Mouse (Mus musculus) regulatory T cell (primary cell): ENCODE measurements around the gene Arvcf.

Experiments used
- in situ Hi-C: fragments of 300-600 bp; cut with MboI, MseI; formaldehyde crosslinking; loops from one replicate; pipeline ENCODE4 v1.15.1; 2025; ENCODE audit warnings: high pct_unique_total_duplicates

The Arvcf gene

GRCm38 (mm10) chr16:18347931-18348600 lies at the start of gene Arvcf, which contains the start of gene Tango2:
Arvcf (plus strand) TSS chr16:18348182.
Tango2 (minus strand) TSS chr16:18348103.
- in situ Hi-C loops = no loop called here

GRCm38 (mm10) chr16:18308159-18308558 lies 39.8 kb upstream of the Arvcf start:
- in situ Hi-C loops = no loop called here

DNA sequence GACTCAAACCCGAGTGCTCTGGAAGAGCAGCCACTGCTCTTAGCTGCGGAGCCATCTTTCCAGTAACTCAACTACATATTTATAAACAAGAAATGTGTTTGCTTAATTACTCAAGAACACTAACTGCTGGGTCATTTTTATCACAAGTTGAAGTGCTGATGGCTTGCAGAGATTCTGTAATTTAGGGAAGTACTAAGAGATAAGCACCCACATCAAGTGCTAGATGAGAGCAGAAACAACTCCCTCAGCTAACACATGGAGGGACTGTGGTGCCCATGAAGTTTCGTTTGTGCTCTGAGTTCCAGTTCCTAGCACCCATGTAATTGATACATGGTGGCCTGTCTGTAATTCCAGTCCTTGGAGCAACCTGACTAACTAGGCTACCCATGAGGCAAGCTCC lies 29.0 kb upstream of the Arvcf start:
- in situ Hi-C loops = no loop called here

- in situ Hi-C loops = no loop called here
Observed at GRCm38 (mm10) chr16:18321443-18321842, 26.5 kb upstream of the Arvcf start.

GRCm38 (mm10) chr16:18323460-18323859 lies 24.5 kb upstream of the Arvcf start:
- in situ Hi-C loops = no loop called here

GRCm38 (mm10) chr16:18324031-18324430 lies 24.0 kb upstream of the Arvcf start:
- in situ Hi-C loops = no loop called here

- in situ Hi-C loops = no loop called here
Observed at GRCm38 (mm10) chr16:18325741-18326140, 22.2 kb upstream of the Arvcf start.

DNA sequence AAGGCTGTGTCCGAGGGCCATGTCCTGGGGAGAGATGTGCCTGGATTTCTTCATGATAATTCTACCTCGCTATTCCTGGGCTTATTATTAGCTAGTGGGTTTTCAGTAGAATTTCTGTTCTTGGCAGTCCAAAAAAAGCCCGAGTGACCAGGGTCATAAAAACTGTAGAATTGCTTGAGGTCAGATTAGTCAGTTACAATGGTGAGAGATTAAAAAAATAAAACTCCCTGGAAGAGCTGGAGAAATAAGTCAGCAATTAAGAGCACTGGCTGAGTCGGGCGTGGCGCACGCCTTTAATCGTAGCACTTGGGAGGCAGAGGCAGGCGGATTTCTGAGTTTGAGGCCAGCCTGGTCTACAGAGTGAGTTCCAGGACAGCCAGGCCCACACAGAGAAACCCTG lies 20.0 kb upstream of the Arvcf start:
- in situ Hi-C loops = no loop called here

- in situ Hi-C loops = no loop called here
Observed at GRCm38 (mm10) chr16:18328524-18328923, 19.5 kb upstream of the Arvcf start.

DNA sequence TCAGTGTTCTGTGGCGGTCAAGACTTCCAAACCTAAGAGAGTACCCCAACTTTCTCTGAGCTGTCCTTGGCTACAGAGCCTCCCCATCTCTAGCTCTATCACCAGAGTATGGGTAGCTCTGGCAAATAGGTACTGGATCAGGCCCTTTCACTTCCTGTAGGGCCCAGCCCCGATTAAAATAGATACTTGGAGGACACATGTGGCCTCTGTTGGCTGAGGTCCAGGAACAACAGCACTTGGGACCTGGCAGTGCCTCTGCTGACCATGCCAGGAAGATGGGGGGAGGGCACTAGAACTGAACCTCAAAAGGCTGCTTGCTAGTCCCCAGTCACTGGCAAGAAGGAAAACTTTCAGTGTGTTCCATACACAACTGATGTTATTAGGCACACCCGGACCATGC lies 14.0 kb upstream of the Arvcf start:
- in situ Hi-C loops = no loop called here

- in situ Hi-C loops = no loop called here
Observed at GRCm38 (mm10) chr16:18335981-18336380, 12.0 kb upstream of the Arvcf start.

GRCm38 (mm10) chr16:18337261-18337660 lies 10.7 kb upstream of the Arvcf start:
- in situ Hi-C loops = no loop called here

- in situ Hi-C loops = no loop called here
Observed at GRCm38 (mm10) chr16:18339866-18340265, 8.1 kb upstream of the Arvcf start.

- in situ Hi-C loops = no loop called here
Observed at GRCm38 (mm10) chr16:18341605-18342004, 6.4 kb upstream of the Arvcf start.

- in situ Hi-C loops = no loop called here
Observed at GRCm38 (mm10) chr16:18342076-18342475, 5.9 kb upstream of the Arvcf start.

DNA sequence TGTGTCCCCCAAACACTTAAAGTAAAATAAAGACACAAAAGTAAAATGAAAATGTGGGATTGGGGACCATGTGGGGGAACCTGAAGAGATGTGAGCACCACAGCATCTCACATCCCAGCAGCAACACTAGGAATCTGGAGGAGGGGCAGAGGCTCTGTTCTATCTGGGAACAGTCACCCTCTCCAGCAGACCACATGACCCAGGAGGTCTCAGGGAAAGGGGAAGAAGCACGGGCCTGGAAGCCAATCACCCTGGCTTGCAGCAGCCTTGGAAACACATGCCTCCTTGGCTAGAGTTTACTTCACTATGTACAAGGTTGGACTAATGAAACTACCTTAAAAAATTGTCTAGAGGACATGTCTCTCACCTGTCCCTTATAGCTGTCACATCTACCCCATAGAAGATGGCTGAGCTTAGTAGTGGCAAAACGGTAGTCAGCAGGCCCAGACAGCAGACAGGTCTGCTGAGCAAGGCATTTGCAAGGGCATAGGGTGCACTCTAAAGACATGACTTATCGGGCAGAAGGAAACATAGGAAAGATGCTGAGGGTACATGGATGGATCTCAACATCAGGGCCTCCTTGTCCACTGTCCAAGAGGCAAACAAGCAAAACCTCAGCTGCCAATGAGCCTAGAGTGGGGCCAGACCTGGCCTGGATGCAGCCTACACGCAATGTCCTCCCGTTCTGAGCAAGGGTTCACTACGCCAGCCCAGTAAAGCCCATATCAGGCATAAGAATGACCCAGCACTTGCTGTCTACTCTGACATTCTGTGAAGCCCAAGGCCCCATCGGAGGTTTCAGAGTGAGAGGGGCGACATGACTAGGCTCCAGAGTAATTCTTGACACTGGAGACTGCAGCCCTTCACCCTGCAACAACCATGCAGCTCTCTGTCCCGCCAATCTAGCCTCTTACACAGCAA lies 5.1 kb upstream of the Arvcf start:
- in situ Hi-C loops = no loop called here

- in situ Hi-C loops = no loop called here
Observed at GRCm38 (mm10) chr16:18343778-18344177, 4.2 kb upstream of the Arvcf start.

GRCm38 (mm10) chr16:18345243-18345642 lies 2.7 kb upstream of the Arvcf start:
- in situ Hi-C loops = no loop called here

GRCm38 (mm10) chr16:18348601-18349175 lies 706 bp downstream of the Arvcf start:
- in situ Hi-C loops = no loop called here

- in situ Hi-C loops = no loop called here
Observed at GRCm38 (mm10) chr16:18349761-18350325, 1.9 kb downstream of the Arvcf start.

- in situ Hi-C loops = no loop called here
Observed at GRCm38 (mm10) chr16:18351313-18352055, 3.5 kb downstream of the Arvcf start.
